Mouse (Mus musculus): ENCODE measurements at regions not wholly inside any gene's neighbourhood (a gene's known extent, or its start where the extent isn't known, plus 50 kb on each side); places are given as distances from the start of the nearest gene placed in this dataset.

DNA sequence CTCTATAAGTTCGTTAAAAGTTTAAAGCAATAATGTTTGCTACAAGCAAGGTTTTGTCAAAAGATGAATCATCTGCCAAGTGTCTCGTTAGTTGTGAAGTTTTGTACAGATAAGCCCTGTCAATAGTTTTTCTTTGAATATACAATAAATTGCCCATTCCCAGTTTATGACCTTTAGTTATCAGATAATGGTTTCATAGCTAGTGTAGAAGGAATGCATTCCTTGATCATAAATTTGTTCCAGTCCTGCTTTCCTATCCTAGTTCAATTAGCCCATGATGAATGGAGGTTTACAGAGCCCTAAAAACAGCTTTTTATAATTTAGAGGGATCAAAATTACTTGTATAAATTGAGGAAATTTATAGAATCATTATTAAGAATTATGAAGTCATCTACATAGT, 62.5 kb upstream of the Lrch2 start:
- no peak for DNase-seq (ENCODE audit: low read depth, low spot score)

DNA sequence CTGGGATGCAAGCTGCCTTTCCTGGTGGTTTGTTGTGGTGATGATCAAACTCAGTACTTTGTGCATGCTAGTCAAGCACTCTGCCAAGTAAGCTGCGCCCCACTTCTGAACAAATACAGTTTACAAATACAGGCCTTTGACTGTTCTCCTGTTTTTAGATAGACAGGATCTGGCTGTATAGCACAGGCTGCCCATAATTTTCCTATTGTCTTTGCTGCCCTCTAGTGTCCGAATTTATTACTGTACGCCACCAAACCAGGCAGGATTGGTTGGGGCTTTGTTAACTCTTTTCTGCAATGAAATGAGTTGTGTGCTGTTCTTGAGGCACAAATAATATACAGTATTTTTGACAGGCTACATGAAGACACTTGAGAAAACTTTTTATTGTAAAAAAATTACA, 54.8 kb upstream of the Lrch2 start:
- DNase-seq (ENCODE audit: low read depth, low spot score): peak; percentile 14
